Mouse (Mus musculus) bone marrow, adult 2 months (tissue): Measurements from ENCODE around the gene Tmem50a.
A peak's percentile ranks its signal among the peaks of the same experiment; 100 is the strongest.

ENCODE experiments used
- CTCF ChIP-seq: fragments of 200-500 bp; IDR thresholded peaks from 2 replicates; pipeline ENCODE4 v1.5.1; 2011; ENCODE audit warnings: low read length, control low read depth; ENCODE audit not compliant: control insufficient read depth, insufficient read depth
- POLR2A ChIP-seq: fragments of 200-500 bp; IDR thresholded peaks from 2 replicates; pipeline ENCODE4 v1.6.1; 2011; ENCODE audit warnings: low read depth, mild to moderate bottlenecking, control low read depth, low read length, borderline replicate concordance; ENCODE audit not compliant: control insufficient read depth

- TF ChIP-seq POLR2A (peak; percentile 92), CTCF (no peak)
These were observed 50.7 kb downstream of the Tmem50a start, which contains the start of gene Rhd for GRCm38 (mm10) chr4:134863937-134864729.
